Mouse (Mus musculus): ENCODE measurements around the gene Zfp994.
"Not testable (repeated sequence)": the region's sequence is repeated elsewhere in the genome, so short reads cannot be mapped to it uniquely, and the experiment has no call there.

- not testable (repeated sequence) for TF ChIP-seq ZC3H11A (IDR thresholded peaks at IDR 0.05; ENCODE audit: borderline replicate concordance, low read depth, low read length); MAFK (IDR thresholded peaks at IDR 0.05; ENCODE audit: insufficient read depth, low read depth, low read length); HCFC1 (IDR thresholded peaks at IDR 0.05; ENCODE audit: borderline replicate concordance, insufficient read depth, low read length)
These were observed 401 bp downstream of the Zfp994 start for GRCm38 (mm10) chr17:22225015-22225414.
